Mouse (Mus musculus) gastrocnemius, postnatal 25 days (tissue): Measurements from ENCODE around the gene Fam184b. TPM values are rescaled to one million over a fixed set of nuclear protein-coding genes. Genes with fewer than 3 reads are reported as not detected.

Source experiments
- DNase-seq: peaks from one replicate; pipeline ENCODE4 v3.0.0; 2022
- total RNA-seq, 2 experiments: library from RNA; stranded (reverse); gene quantifications; 1 replicate in 1 of 2; 2 replicates in 1 of 2; pipeline ENCODE4 v1.2.3; 2021

Fam184b gene
- total RNA-seq, 2 experiments from 2014 or later, result 0.27 to 0.46 TPM

GRCm38 (mm10) chr5:45595363-45596039 lies 43.9 kb downstream of the Fam184b start:
- DNase-seq, result no peak

GRCm38 (mm10) chr5:45593276-45593675 lies 46.1 kb downstream of the Fam184b start:
- no peak for DNase-seq

GRCm38 (mm10) chr5:45590094-45590493 lies 49.3 kb downstream of the Fam184b start:
- no peak for DNase-seq

GRCm38 (mm10) chr5:45584601-45585000 lies 54.8 kb downstream of the Fam184b start:
- no peak for DNase-seq

GRCm38 (mm10) chr5:45580279-45580678 lies 59.1 kb downstream of the Fam184b start:
- no peak for DNase-seq

GRCm38 (mm10) chr5:45577376-45577775 lies 62.0 kb downstream of the Fam184b start:
- DNase-seq, result no peak

- DNase-seq, result no peak
Measured at GRCm38 (mm10) chr5:45576716-45577115, 62.7 kb downstream of the Fam184b start.

- no peak for DNase-seq
Measured at GRCm38 (mm10) chr5:45572816-45573215, 66.6 kb downstream of the Fam184b start.

GRCm38 (mm10) chr5:45565829-45566228 lies 73.6 kb downstream of the Fam184b start:
- DNase-seq, result no peak

- DNase-seq, result no peak
Measured at GRCm38 (mm10) chr5:45564054-45564453, 75.4 kb downstream of the Fam184b start.

- no peak for DNase-seq
Measured at GRCm38 (mm10) chr5:45549586-45549985, 89.8 kb downstream of the Fam184b start.

GRCm38 (mm10) chr5:45543374-45543773 lies 96.0 kb downstream of the Fam184b start:
- peak; percentile 7 for DNase-seq

- no peak for DNase-seq
Measured at GRCm38 (mm10) chr5:45539502-45539901, 99.9 kb downstream of the Fam184b start.

GRCm38 (mm10) chr5:45535177-45535576 lies 104.2 kb downstream of the Fam184b start:
- no peak for DNase-seq

- DNase-seq, result peak; percentile 21
Measured at GRCm38 (mm10) chr5:45534319-45535098, 104.9 kb downstream of the Fam184b start.

GRCm38 (mm10) chr5:45529696-45530095 lies 109.7 kb downstream of the Fam184b start:
- DNase-seq, result no peak

- no peak for DNase-seq
Measured at GRCm38 (mm10) chr5:45526338-45526737, 113.1 kb downstream of the Fam184b start.

- no peak for DNase-seq
Measured at GRCm38 (mm10) chr5:45525101-45525500, 114.3 kb downstream of the Fam184b start.

GRCm38 (mm10) chr5:45521601-45522000 lies 117.8 kb downstream of the Fam184b start:
- no peak for DNase-seq

- no peak for DNase-seq
Measured at GRCm38 (mm10) chr5:45520809-45521110, 118.7 kb downstream of the Fam184b start.

- DNase-seq, result peak; percentile 94
Measured at GRCm38 (mm10) chr5:45519960-45520808, 119.2 kb downstream of the Fam184b start, which contains the start of gene Med28. Gene Med28, plus strand, starts transcription at chr5:45520229.

- DNase-seq, result no peak
Measured at GRCm38 (mm10) chr5:45515151-45515743, 124.2 kb downstream of the Fam184b start.
